Mouse (Mus musculus): ENCODE results near the gene Ackr2. TPM values are rescaled to one million over a fixed set of nuclear protein-coding genes. Genes with fewer than 3 reads are reported as not detected.

Ackr2 gene
- polyA plus RNA-seq, 1 experiment from 2014 or later = 0.51 TPM

DNA sequence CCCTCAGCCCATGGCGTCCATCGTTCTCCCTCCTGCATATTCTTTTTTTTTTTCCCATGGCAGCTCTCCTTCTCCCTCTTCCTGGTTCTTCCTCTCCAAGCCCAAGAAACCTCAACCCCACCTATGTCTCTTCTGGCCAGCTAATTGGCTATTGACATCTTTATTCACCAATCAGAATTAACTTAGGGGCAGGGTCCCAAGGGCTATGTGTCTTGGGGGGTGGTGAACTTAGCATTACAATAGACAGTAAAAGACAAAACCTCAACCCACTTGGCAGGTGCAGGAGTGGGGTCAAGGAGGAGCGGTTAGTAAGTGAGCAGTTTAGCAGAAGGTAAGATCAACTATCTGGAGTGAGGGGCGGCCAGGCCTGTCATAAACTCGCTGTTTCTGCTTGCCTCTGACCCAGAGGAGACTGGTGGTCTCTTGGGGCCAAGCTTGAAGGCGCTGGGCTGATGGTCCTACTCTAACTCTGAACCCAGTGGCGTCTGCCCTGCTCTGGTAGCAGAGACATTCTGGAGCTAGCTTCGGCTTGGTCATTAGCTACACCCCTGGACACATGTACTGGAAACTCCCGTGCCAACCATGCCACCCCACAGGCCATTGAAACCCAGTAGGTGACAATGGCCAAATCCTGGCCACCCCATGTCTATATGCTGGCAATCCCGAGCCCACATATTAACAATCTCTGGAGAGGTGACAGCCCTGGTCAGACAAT is 9.4 kb downstream of the Ackr2 start:
- 78% methylated on average over 10 of the region's 10 CpGs for WGBS
- H3K4me3 ChIP-seq = no peak overlapping the region
- H3K27me3 ChIP-seq = no peaks in the 10 kb centered on the region
- H3K4me2 ChIP-seq = no peak overlapping the region
- H3K9ac ChIP-seq = no peak overlapping the region
- H3K4me1 ChIP-seq = no peaks in the 10 kb centered on the region
- H3K9me3 ChIP-seq = no peaks in the 10 kb centered on the region
- no peak overlapping the region for H3K27ac ChIP-seq
- no peak for ATAC-seq (ENCODE audit: insufficient number of reproducible peaks, low FRiP score, low TSS enrichment, low read depth)
- H3K36me3 ChIP-seq = no peaks in the 10 kb centered on the region

DNA sequence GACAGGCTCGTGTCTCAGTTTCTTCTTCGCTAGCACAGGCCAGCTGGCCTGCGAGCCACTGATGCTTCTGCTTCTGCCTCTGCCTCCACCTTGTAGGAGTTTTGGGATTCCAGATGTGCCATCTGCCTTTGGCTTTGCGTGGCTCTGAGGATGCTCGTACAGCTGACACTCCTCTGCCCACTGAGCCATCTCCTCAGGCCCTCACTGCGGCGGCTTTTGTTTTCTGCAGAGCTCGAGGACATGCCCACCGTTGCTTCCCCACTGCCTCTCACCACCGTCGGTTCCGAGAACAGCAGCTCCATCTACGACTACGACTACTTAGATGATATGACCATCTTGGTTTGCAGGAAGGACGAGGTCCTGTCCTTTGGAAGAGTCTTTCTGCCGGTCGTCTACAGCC is 10.2 kb downstream of the Ackr2 start:
- H3K9ac ChIP-seq = no peak overlapping the region
- H3K4me1 ChIP-seq = no peaks in the 10 kb centered on the region
- ATAC-seq (ENCODE audit: insufficient number of reproducible peaks, low FRiP score, low TSS enrichment, low read depth) = no peak
- H3K4me2 ChIP-seq = no peak overlapping the region
- no peaks in the 10 kb centered on the region for H3K9me3 ChIP-seq
- H3K4me3 ChIP-seq = no peak overlapping the region
- H3K27me3 ChIP-seq = no peaks in the 10 kb centered on the region
- no peaks in the 10 kb centered on the region for H3K36me3 ChIP-seq
- 89% methylated on average over 17 of the region's 17 CpGs for WGBS
- H3K27ac ChIP-seq = no peak overlapping the region

DNA sequence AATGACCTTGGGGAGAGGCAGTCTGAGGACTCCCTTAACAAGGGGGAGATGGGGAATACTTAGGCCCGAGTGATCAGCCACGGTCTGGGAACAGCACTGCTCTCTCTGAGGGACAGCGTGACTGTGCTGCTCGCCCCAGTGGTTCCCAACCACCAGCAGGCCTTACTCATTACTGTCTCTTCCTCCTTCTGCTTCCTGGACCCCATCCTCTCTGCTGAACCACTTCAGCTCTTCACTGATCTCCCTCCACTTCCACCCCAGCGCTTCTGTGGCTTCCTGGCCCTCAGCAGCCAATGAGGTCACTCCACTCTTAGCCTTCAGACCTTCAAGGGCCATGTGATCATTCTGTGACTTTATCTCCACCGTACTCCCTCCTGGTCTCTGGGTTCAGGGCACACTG is 11.5 kb downstream of the Ackr2 start:
- WGBS = 83% methylated on average over 6 of the region's 6 CpGs
- H3K36me3 ChIP-seq = no peaks in the 10 kb centered on the region
- H3K27ac ChIP-seq = no peak overlapping the region
- no peak overlapping the region for H3K9ac ChIP-seq
- H3K4me3 ChIP-seq = no peak overlapping the region
- no peaks in the 10 kb centered on the region for H3K4me1 ChIP-seq
- no peak overlapping the region for H3K4me2 ChIP-seq
- no peaks in the 10 kb centered on the region for H3K27me3 ChIP-seq
- no peak for ATAC-seq (ENCODE audit: insufficient number of reproducible peaks, low FRiP score, low TSS enrichment, low read depth)
- H3K9me3 ChIP-seq = no peaks in the 10 kb centered on the region

DNA sequence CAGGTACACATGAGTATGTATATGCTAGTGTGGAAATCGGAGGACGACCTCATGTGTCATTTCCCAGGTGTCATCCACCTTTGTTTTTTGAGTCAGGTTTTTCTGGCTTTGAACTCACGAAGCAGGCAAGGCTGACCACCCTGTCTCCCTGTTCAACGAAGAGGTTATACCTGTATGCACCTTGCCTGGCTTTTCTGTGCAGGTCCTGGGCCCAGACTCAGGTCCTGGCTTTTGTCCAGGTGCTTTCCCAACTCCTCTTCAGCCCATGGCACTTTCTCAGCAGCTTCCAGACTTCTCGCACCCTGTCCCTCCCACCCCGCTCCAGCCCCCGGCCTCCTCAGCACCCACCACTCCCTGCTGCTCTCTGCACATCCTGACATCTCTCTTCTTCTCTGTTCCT is 13.0 kb downstream of the Ackr2 start:
- Histone ChIP-seq H3K27me3 (no peaks in the 10 kb centered on the region), H3K9ac (no peak overlapping the region), H3K4me3 (no peak overlapping the region), H3K4me2 (no peak overlapping the region), H3K4me1 (no peaks in the 10 kb centered on the region), H3K9me3 (no peaks in the 10 kb centered on the region), H3K27ac (no peak overlapping the region), H3K36me3 (no peaks in the 10 kb centered on the region)
- 84% methylated on average over 7 of the region's 7 CpGs for WGBS
- no peak for ATAC-seq (ENCODE audit: insufficient number of reproducible peaks, low FRiP score, low TSS enrichment, low read depth)

DNA sequence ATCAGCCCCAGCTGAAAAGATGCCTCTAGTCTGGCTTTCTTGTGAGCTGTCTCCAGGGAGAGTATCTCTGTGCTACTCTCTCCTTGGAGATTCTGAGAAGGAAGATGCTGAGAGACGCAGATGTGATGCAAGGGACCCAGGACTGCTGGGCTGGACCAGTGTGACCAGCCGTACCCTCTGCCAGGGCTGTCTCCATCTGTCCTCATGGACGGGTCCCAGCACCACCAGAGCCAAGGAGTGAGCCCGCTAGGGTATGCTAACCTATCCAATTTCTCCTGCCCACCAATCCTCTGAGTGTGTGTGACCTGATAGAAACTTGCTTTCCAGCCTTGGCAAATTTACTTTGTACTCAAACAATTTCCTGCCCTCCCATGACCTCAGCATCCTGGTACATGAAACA is 14.6 kb downstream of the Ackr2 start:
- no peak for ATAC-seq (ENCODE audit: insufficient number of reproducible peaks, low FRiP score, low TSS enrichment, low read depth)
- 85% methylated on average over 4 of the region's 4 CpGs for WGBS
- H3K9ac ChIP-seq = no peak overlapping the region
- no peaks in the 10 kb centered on the region for H3K4me1 ChIP-seq
- no peaks in the 10 kb centered on the region for H3K36me3 ChIP-seq
- H3K4me3 ChIP-seq = no peak overlapping the region
- no peak overlapping the region for H3K27ac ChIP-seq
- no peaks in the 10 kb centered on the region for H3K9me3 ChIP-seq
- no peaks in the 10 kb centered on the region for H3K27me3 ChIP-seq
- H3K4me2 ChIP-seq = no peak overlapping the region

DNA sequence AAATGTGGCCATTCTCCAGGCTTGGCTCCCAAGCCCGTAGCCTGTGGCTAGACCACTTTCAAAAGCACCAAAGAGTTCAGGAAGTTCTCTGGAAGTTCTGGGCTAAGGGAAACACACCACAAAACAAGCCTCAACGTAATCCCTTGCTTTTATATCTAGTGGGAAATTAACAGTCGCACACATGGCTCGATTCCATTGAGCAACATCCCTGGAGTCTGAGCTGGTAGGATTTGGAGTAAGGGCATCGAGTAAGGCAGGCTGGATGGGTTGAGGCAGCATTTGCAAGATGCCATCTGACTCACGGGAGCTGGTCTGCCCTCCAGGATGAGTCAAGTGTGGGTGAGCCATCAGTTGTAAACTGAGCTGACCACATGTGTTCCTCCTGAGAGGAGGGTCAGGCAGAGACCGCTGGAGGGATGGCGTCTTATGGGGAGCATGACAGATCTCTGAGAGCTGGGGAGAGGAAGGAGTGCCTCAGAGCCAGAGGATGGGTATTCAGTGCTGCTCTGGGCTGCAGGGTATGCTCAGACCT is 16.1 kb downstream of the Ackr2 start:
- 71% methylated on average over 8 of the region's 8 CpGs for WGBS
- no peak overlapping the region for H3K4me3 ChIP-seq
- ATAC-seq (ENCODE audit: insufficient number of reproducible peaks, low FRiP score, low TSS enrichment, low read depth) = no peak
- no peak overlapping the region for H3K27ac ChIP-seq
- H3K27me3 ChIP-seq = no peaks in the 10 kb centered on the region
- H3K4me1 ChIP-seq = no peaks in the 10 kb centered on the region
- H3K4me2 ChIP-seq = no peak overlapping the region
- no peak overlapping the region for H3K9ac ChIP-seq
- no peaks in the 10 kb centered on the region for H3K36me3 ChIP-seq
- no peaks in the 10 kb centered on the region for H3K9me3 ChIP-seq

DNA sequence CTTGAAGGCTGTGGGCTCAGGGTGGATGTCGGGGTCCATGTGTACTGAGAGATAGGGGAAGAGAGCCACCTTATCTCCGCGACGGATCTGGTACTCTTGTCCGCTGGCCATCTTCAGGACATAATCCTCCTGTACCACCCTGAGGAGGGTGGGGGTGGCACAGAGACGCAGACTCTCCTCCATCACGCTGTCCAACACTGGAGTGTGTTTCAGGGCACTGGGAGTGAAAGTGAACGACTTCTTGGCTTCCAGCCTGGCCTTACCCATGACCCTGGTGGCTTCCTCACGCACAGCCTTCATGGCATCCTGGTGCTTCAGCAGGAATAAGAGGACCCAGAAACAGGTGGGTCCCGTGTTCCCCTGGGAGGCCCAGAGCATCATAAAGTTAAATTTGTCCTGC is 16.9 kb downstream of the Ackr2 start:
- H3K4me1 ChIP-seq = no peaks in the 10 kb centered on the region
- H3K36me3 ChIP-seq = no peaks in the 10 kb centered on the region
- WGBS = 88% methylated on average over 10 of the region's 10 CpGs
- no peak overlapping the region for H3K9ac ChIP-seq
- ATAC-seq (ENCODE audit: insufficient number of reproducible peaks, low FRiP score, low TSS enrichment, low read depth) = no peak
- no peaks in the 10 kb centered on the region for H3K9me3 ChIP-seq
- H3K27ac ChIP-seq = no peak overlapping the region
- H3K4me2 ChIP-seq = no peak overlapping the region
- H3K4me3 ChIP-seq = no peak overlapping the region
- no peaks in the 10 kb centered on the region for H3K27me3 ChIP-seq

DNA sequence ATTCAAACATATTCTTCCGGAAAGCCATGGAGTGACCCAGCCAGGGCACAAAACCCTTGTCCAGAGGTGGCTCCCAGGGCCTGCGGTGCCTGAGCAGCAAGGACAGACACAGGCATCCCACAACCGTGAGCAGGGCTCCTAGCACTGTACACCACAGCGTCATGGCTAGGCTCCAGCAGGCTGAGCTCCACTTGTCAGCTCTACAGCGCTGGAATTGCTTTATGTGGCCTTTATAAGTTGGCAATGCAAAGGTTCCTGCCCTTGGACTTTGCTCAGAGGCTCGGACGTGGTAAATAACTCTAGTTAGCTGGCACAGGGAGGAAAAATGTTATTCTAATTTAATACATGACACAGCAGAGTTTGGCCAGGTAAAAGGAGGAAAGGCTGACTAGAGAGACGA is 17.9 kb downstream of the Ackr2 start, which contains the start of gene Cyp8b1:
Gene Cyp8b1 (minus strand): TSS at position 204 of the 400 bp plus-strand sequence.
- Histone ChIP-seq H3K9ac (no peak within 1 kb of the TSS), H3K4me2 (no peak within 1 kb of the TSS), H3K9me3 (no peaks in the 10 kb centered on the region), H3K36me3 (no peaks in the 10 kb centered on the region), H3K27me3 (no peaks in the 10 kb centered on the region), H3K4me1 (no peaks in the 10 kb centered on the region), H3K27ac (no peak within 1 kb of the TSS), H3K4me3 (no peak within 1 kb of the TSS)
- ATAC-seq (ENCODE audit: insufficient number of reproducible peaks, low FRiP score, low TSS enrichment, low read depth) = no peak
- 71% methylated on average over 8 of the region's 8 CpGs for WGBS

DNA sequence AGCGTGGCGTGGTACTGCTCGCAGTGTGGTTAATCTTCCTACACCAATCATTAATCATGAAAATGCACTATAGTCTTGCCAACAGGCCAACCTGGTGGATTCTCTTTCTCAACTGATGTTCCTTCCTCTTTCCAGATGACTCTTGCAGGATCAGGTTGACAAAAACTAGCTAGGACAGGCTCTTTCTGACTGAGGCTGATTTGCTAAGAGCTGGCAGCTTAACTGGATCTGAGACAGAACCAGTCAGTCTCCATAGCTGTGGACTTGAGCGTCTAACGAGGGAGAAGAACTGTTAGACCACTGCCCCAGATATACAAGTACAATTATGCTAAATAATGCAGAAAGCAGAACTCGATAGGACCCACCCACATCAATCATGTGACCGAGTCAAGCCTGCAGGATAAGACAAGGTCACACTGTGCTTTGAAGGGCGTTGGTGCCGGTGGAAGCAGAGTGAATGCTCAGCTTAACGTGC is 20.9 kb downstream of the Ackr2 start:
- Histone ChIP-seq H3K4me1 (no peaks in the 10 kb centered on the region), H3K4me3 (no peak overlapping the region), H3K36me3 (no peaks in the 10 kb centered on the region), H3K4me2 (no peak overlapping the region), H3K27ac (no peak overlapping the region), H3K9me3 (no peaks in the 10 kb centered on the region), H3K27me3 (no peaks in the 10 kb centered on the region), H3K9ac (no peak overlapping the region)
- WGBS = 72% methylated on average over 10 of the region's 10 CpGs
- ATAC-seq (ENCODE audit: insufficient number of reproducible peaks, low FRiP score, low TSS enrichment, low read depth) = no peak

DNA sequence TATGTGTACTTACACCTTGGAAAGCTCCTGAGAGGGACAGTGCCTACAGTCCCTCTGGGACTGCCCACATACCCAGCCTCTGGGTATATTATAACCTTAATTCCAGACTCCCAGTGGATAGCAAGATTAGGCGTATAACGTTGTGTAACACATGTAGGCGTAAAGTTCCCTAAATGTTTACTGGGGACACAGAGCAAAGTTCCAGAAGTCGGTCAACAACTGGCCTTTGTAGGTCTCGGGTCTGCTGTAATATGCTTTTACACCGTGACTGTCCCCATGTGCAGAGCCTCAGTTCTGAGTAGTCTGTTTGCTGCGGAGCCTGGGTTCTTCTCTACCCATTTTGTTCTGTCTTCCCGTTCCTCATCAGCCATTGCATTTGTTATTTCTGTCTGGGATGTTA is 25.3 kb downstream of the Ackr2 start:
- H3K4me2 ChIP-seq = no peak overlapping the region
- no peaks in the 10 kb centered on the region for H3K36me3 ChIP-seq
- no peak overlapping the region for H3K4me3 ChIP-seq
- no peak overlapping the region for H3K9ac ChIP-seq
- H3K4me1 ChIP-seq = peaks cover 3% of the 10 kb centered on the region; the same call in 1 of the 2 replicates
- no peak for ATAC-seq (ENCODE audit: insufficient number of reproducible peaks, low FRiP score, low TSS enrichment, low read depth)
- H3K9me3 ChIP-seq = no peaks in the 10 kb centered on the region
- no peak overlapping the region for H3K27ac ChIP-seq
- H3K27me3 ChIP-seq = no peaks in the 10 kb centered on the region
- 75% methylated on average over 8 of the region's 8 CpGs for WGBS

DNA sequence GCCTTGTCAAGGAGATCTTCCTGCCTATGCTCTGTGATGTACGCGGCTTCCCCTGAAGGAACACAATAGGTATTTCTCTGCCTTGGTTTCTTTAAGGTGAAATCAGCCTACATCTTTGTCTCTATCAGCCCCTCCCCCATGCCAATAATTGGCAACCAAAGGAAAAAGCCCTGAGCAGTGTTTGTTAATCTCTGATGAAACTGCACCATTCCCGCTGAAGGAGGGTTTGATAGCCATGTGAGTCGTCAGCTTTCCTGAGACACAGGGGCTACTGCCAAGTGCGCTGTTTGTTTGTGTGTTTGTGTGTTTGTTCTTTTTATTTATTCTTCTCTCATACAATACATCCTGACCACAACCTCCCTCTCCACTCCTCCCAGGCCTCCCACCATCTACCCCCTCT is 25.8 kb downstream of the Ackr2 start:
- Histone ChIP-seq H3K4me3 (no peak overlapping the region), H3K4me1 (peaks cover 3% of the 10 kb centered on the region; the same call in 1 of the 2 replicates), H3K27ac (no peak overlapping the region), H3K9ac (no peak overlapping the region), H3K27me3 (no peaks in the 10 kb centered on the region), H3K9me3 (no peaks in the 10 kb centered on the region), H3K4me2 (no peak overlapping the region), H3K36me3 (no peaks in the 10 kb centered on the region)
- WGBS = 77% methylated on average over 5 of the region's 5 CpGs
- no peak for ATAC-seq (ENCODE audit: insufficient number of reproducible peaks, low FRiP score, low TSS enrichment, low read depth)

DNA sequence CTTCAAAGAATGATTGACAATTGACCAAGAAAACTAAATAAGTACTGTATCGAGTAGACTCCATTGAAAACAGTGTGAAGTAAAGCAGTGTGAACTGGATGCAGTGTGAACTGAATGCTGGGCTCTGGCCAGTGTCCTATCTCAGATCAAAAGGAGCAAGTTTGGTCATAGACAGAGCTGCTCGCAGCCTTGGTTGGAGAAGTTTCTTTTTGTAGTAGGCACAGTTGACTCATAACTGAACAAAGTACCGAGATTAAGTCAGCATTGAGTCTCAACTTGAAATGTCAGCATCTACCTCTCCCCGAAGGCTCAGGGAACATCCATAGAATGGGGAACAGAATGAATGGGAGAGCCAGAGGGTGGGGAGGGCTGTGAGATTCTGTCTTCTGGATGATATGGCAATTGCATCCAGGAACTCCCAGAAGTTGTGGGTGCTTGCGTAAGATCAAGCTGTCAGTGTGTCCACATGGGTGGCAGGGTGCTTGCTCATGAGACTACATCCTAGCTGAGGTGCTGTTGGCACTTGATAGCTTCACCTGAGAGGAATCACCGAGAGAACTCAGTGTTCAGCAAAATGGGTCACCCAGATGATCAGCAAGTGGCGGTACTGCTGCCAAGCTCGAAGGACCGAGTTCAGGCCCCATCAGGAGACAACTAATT is 26.9 kb downstream of the Ackr2 start:
- Histone ChIP-seq H3K27ac (no peak overlapping the region), H3K4me3 (no peak overlapping the region), H3K9ac (no peak overlapping the region), H3K4me1 (peaks cover 3% of the 10 kb centered on the region; the same call in 1 of the 2 replicates), H3K27me3 (no peaks in the 10 kb centered on the region), H3K36me3 (no peaks in the 10 kb centered on the region), H3K4me2 (no peak overlapping the region), H3K9me3 (no peaks in the 10 kb centered on the region)
- ATAC-seq (ENCODE audit: insufficient number of reproducible peaks, low FRiP score, low TSS enrichment, low read depth) = no peak
- WGBS = 83% methylated on average over 9 of the region's 9 CpGs

All from limb, embryonic 15.5 days (tissue).